Mouse (Mus musculus) kidney, embryonic 16.5 days (tissue): ENCODE results near the gene Maml2. TPM values are rescaled to one million over a fixed set of nuclear protein-coding genes. Genes with fewer than 3 reads are reported as not detected.

Experiments used
- ATAC-seq: fragments of 200-750 bp; cut with Nextera tagmentation; 2 replicates; pipeline ENCODE4 v1.8.0; 2017; ENCODE audit warnings: moderate TSS enrichment; ENCODE audit not compliant: low FRiP score, low TSS enrichment
- H3K27ac ChIP-seq: fragments of 300-500 bp; sonication (generic); 2 replicates; pipeline ENCODE4 v1.5.1; 2014; ENCODE audit warnings: low read length
- H3K27me3 ChIP-seq: fragments of 300-500 bp; sonication (generic); 2 replicates; pipeline ENCODE4 v1.6.1; 2014; ENCODE audit warnings: low read length, control low read depth, mixed read lengths; ENCODE audit not compliant: insufficient read depth
- H3K36me3 ChIP-seq: fragments of 300-500 bp; sonication (generic); 2 replicates; pipeline ENCODE4 v1.6.1; 2014; ENCODE audit warnings: low read length, control low read depth, mixed read lengths; ENCODE audit not compliant: insufficient read depth
- H3K4me1 ChIP-seq: fragments of 300-500 bp; sonication (generic); 2 replicates; pipeline ENCODE4 v1.6.1; 2014; ENCODE audit warnings: low read length, control low read depth, mixed read lengths; ENCODE audit not compliant: insufficient read depth
- H3K4me2 ChIP-seq: fragments of 300-500 bp; sonication (generic); replicated peaks from 2 replicates; pipeline ENCODE4 v1.6.1; 2014; ENCODE audit warnings: low read depth, low read length
- H3K4me3 ChIP-seq: fragments of 300-500 bp; sonication (generic); 2 replicates; pipeline ENCODE4 v1.5.1; 2014; ENCODE audit warnings: mild to moderate bottlenecking, low read length
- H3K9ac ChIP-seq: fragments of 300-500 bp; sonication (generic); replicated peaks from 2 replicates; pipeline ENCODE4 v1.6.1; 2014; ENCODE audit warnings: low read length
- H3K9me3 ChIP-seq: fragments of 300-500 bp; sonication (generic); 2 replicates; pipeline ENCODE4 v1.6.1; 2016; ENCODE audit warnings: low read length, control low read depth
- WGBS: fragments of 180-500 bp; shearing (Covaris S2); extraction: QIAGEN DNeasy Blood & Tissue Kit; methylation state at CpG from one replicate; pipeline ENCODE4 v1.1.7; 2014; 5-methylcytosine and 5-hydroxymethylcytosine counted together
- polyA plus RNA-seq: library from polyadenylated mRNA; unstranded; fragments of >200 nt; fragmentation: Nextera tagmentation; extraction: Ambion mirVana; gene quantifications from 2 replicates; pipeline ENCODE4 v1.2.1, GENCODE M21; 2015

Gene Maml2
- polyA plus RNA-seq, 1 experiment from 2014 or later = 10.0 TPM

- Histone ChIP-seq H3K4me1 (peaks cover 7% of the 10 kb centered on the region; the same call in 1 of the 2 replicates), H3K36me3 (peaks cover 3% of the 10 kb centered on the region; the same call in 1 of the 2 replicates), H3K27me3 (no peaks in the 10 kb centered on the region), H3K9ac (no peak overlapping the region), H3K9me3 (peaks cover 4% of the 10 kb centered on the region), H3K4me2 (no peak overlapping the region), H3K27ac (no peak overlapping the region), H3K4me3 (no peak overlapping the region)
- no peak for ATAC-seq
- WGBS = 85% methylated on average over 6 of the region's 6 CpGs
Observed at GRCm38 (mm10) chr9:13440911-13441310, 143.2 kb downstream of the Maml2 start.

- peak overlapping the region; percentile 17; the same call in 1 of the 2 replicates for H3K27ac ChIP-seq
- no peak for ATAC-seq
Observed at GRCm38 (mm10) chr9:13442012-13442735, 144.4 kb downstream of the Maml2 start.

GRCm38 (mm10) chr9:13443484-13444211, 145.9 kb downstream of the Maml2 start:
- Histone ChIP-seq H3K9me3 (no peaks in the 10 kb centered on the region), H3K4me1 (peaks cover 11% of the 10 kb centered on the region; the same call in 1 of the 2 replicates), H3K36me3 (no peaks in the 10 kb centered on the region), H3K4me2 (no peak overlapping the region), H3K27me3 (no peaks in the 10 kb centered on the region), H3K4me3 (no peak overlapping the region), H3K27ac (no peak overlapping the region), H3K9ac (no peak overlapping the region)
- 68% methylated on average over 1 of the region's 1 CpGs for WGBS
- ATAC-seq = no peak

More at GRCm38 (mm10) chr9:13442012-13442735, 144.4 kb downstream of the Maml2 start:
- H3K4me1 ChIP-seq = peaks cover 11% of the 10 kb centered on the region; the same call in 1 of the 2 replicates
- H3K4me2 ChIP-seq = no peak overlapping the region
- H3K36me3 ChIP-seq = peaks cover 3% of the 10 kb centered on the region; the same call in 1 of the 2 replicates
- no peak overlapping the region for H3K9ac ChIP-seq
- no peaks in the 10 kb centered on the region for H3K27me3 ChIP-seq
- peaks cover 4% of the 10 kb centered on the region for H3K9me3 ChIP-seq
- WGBS = 61% methylated on average over 13 of the region's 13 CpGs
- H3K4me3 ChIP-seq = no peak overlapping the region

GRCm38 (mm10) chr9:13446236-13446635, 148.5 kb downstream of the Maml2 start:
- H3K4me2 ChIP-seq = no peak overlapping the region
- WGBS = 85% methylated on average over 1 of the region's 1 CpGs
- H3K4me1 ChIP-seq = peaks cover 16% of the 10 kb centered on the region; the same call in 1 of the 2 replicates
- H3K27ac ChIP-seq = no peak overlapping the region
- no peaks in the 10 kb centered on the region for H3K9me3 ChIP-seq
- no peak overlapping the region for H3K4me3 ChIP-seq
- H3K27me3 ChIP-seq = no peaks in the 10 kb centered on the region
- H3K36me3 ChIP-seq = no peaks in the 10 kb centered on the region
- no peak overlapping the region for H3K9ac ChIP-seq
- no peak for ATAC-seq

GRCm38 (mm10) chr9:13446703-13447285, 149.0 kb downstream of the Maml2 start, which contains the start of gene Gm17571:
Gene Gm17571 (minus strand): TSS chr9:13446753.
- no peak within 1 kb of the TSS for H3K4me3 ChIP-seq
- H3K27ac ChIP-seq = 0 out of 2 replicates have a peak within 1 kb of the TSS, but pooled peaks have one; percentile 23
- no peak for ATAC-seq
- 53% methylated on average over 4 of the region's 4 CpGs for WGBS
- no peaks in the 10 kb centered on the region for H3K36me3 ChIP-seq
- no peaks in the 10 kb centered on the region for H3K9me3 ChIP-seq
- H3K27me3 ChIP-seq = no peaks in the 10 kb centered on the region
- no peak within 1 kb of the TSS for H3K9ac ChIP-seq
- no peak within 1 kb of the TSS for H3K4me2 ChIP-seq
- H3K4me1 ChIP-seq = peaks cover 15% of the 10 kb centered on the region; the same call in 1 of the 2 replicates

GRCm38 (mm10) chr9:13448716-13449115, 151.0 kb downstream of the Maml2 start:
- no peaks in the 10 kb centered on the region for H3K9me3 ChIP-seq
- no peak overlapping the region for H3K9ac ChIP-seq
- no peak overlapping the region; the same call in 1 of the 2 replicates for H3K27ac ChIP-seq
- H3K4me3 ChIP-seq = no peak overlapping the region
- no peak overlapping the region for H3K4me2 ChIP-seq
- peaks cover 9% of the 10 kb centered on the region; the same call in 1 of the 2 replicates for H3K4me1 ChIP-seq
- 80% methylated on average over 3 of the region's 3 CpGs for WGBS
- no peaks in the 10 kb centered on the region for H3K36me3 ChIP-seq
- no peak for ATAC-seq
- no peaks in the 10 kb centered on the region for H3K27me3 ChIP-seq

GRCm38 (mm10) chr9:13454651-13455123, 156.9 kb downstream of the Maml2 start:
- Histone ChIP-seq H3K27ac (peak overlapping the region; percentile 41), H3K4me2 (no peak overlapping the region)
- peak; percentile 46; the same call in 1 of the 2 replicates for ATAC-seq

DNA sequence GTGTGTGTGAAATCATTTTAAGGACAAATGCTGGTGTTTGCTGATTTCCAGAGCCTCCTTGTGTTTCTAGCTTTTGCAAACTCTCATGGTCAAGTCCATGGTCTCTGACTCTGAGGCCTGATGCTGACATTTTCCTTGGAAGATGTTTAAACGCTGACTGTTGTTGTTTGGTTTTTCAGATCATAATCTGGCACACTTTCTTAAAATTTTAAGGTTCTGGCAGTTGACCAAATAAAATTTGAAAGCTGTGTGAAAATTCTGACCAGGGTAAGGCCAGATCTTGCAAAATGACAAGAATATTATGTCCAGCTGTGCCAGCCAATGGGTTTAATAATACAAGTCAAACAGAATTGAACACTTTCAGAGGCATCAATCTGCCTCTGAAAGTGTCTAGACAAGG, 157.5 kb downstream of the Maml2 start:
- no peak overlapping the region for H3K9ac ChIP-seq
- no peaks in the 10 kb centered on the region for H3K27me3 ChIP-seq
- H3K9me3 ChIP-seq = no peaks in the 10 kb centered on the region
- H3K27ac ChIP-seq = peak overlapping the region; percentile 41; the same call in 1 of the 2 replicates
- no peak overlapping the region for H3K4me3 ChIP-seq
- H3K4me2 ChIP-seq = no peak overlapping the region
- 68% methylated on average over 1 of the region's 1 CpGs for WGBS
- peaks cover 8% of the 10 kb centered on the region; the same call in 1 of the 2 replicates for H3K4me1 ChIP-seq
- H3K36me3 ChIP-seq = no peaks in the 10 kb centered on the region
- no peak for ATAC-seq

More at GRCm38 (mm10) chr9:13454651-13455123, 156.9 kb downstream of the Maml2 start:
- no peak overlapping the region for H3K4me3 ChIP-seq
- H3K36me3 ChIP-seq = no peaks in the 10 kb centered on the region
- peaks cover 11% of the 10 kb centered on the region for H3K4me1 ChIP-seq
- no peaks in the 10 kb centered on the region for H3K9me3 ChIP-seq
- 0 out of 2 replicates have a peak overlapping the region, but pooled peaks have one; percentile 22 for H3K9ac ChIP-seq
- 30% methylated on average over 7 of the region's 7 CpGs for WGBS
- H3K27me3 ChIP-seq = no peaks in the 10 kb centered on the region

- WGBS = 78% methylated on average over 6 of the region's 6 CpGs
- Histone ChIP-seq H3K27ac (no peak overlapping the region), H3K36me3 (no peaks in the 10 kb centered on the region), H3K27me3 (no peaks in the 10 kb centered on the region), H3K4me1 (peaks cover 8% of the 10 kb centered on the region; the same call in 1 of the 2 replicates), H3K9me3 (no peaks in the 10 kb centered on the region), H3K4me3 (no peak overlapping the region), H3K9ac (no peak overlapping the region), H3K4me2 (no peak overlapping the region)
- ATAC-seq = no peak; the same call in 1 of the 2 replicates
Observed at GRCm38 (mm10) chr9:13457774-13458173, 160.0 kb downstream of the Maml2 start.
